ENCODE assay signal across 9 mouse cellular contexts in the genomic region with DNA sequence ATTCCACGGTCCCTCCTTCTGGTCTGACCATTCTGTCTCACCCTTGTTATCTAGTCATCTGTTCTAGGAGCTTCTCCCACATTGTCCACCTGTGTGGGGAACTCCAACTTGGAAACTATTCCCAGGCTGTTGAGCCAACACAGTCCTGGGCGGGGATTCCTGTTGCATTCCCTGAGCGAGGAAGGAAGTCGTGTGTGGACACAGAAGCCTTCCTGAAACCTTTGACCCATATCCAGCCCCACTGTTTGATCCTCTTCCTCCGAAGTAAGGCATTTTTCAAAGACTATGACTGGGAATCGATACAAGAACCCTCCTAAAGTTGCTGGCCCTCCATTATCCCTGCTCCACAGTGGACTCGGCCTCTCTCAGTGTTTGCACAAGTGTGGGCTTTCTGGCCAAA.
DNase-seq lines count a peak whose midpoint lies in the region; ATAC-seq and TF ChIP-seq lines count a peak whose summit lies in the region.
"Had no signal": no experiment of that assay in that cellular context is flagged by ENCODE, and none has a peak within 500 bp of the region (broad histone marks: within the 10 kb centered on the region; RNA-seq: fewer than 3 reads in every experiment).

No protein-coding gene starts in this region.

- ATAC-seq in neural tube, embryonic 14.5 days (ENCODE audit: low read depth) = no peak

- peak overlapping the region; percentile 38 for H3K27ac ChIP-seq in left cerebral cortex, adult 2 months
- H3K27ac ChIP-seq in limb, embryonic 10.5 days = peak overlapping the region; percentile 72
- peak overlapping the region; percentile 36; the same call in 1 of the 2 replicates for H3K27ac ChIP-seq in neural tube, embryonic 14.5 days (ENCODE audit: low read depth, low read length)

- no peak for TF ChIP-seq CTCF in left cerebral cortex, adult 2 months (IDR thresholded peaks at IDR 0.05)

- no peak overlapping the region for H3K4me3 ChIP-seq in left cerebral cortex, adult 2 months
- no peak overlapping the region for H3K4me3 ChIP-seq in limb, embryonic 10.5 days
- H3K4me3 ChIP-seq in neural tube, embryonic 14.5 days (ENCODE audit: low read depth, low read length) = no peak overlapping the region

- no peak for DNase-seq in left cerebral cortex, adult 2 months (ENCODE audit: extremely low spot score in 1 of 2, low spot score in 2 of 2)
- DNase-seq in left cerebral cortex, adult 11 months (ENCODE audit: low spot score) = no peak
- peak; percentile 42 to 43 for DNase-seq in heart, postnatal 14 days
- no peak for DNase-seq in limb, embryonic 10.5 days (ENCODE audit: low spot score)
- DNase-seq in thymus, adult 18-20 months = no peak
- no peak for DNase-seq in spleen, postnatal 36 days (ENCODE audit: low spot score in 2 of 2)
- DNase-seq in layer of hippocampus, adult 11-12 months (ENCODE audit: low spot score) = no peak

- intact Hi-C loops in left cerebral cortex, adult 2 months (cut with DNase I) = no loop called here
- intact Hi-C loops in heart, postnatal 14 days (cut with DNase I) = no loop called here

- WGBS in limb, embryonic 10.5 days = 65% methylated on average over 7 of the region's 7 CpGs
- WGBS in neural tube, embryonic 14.5 days = 58% methylated on average over 7 of the region's 7 CpGs

- no peaks in the 10 kb centered on the region for H3K36me3 ChIP-seq in limb, embryonic 10.5 days
- no peaks in the 10 kb centered on the region for H3K36me3 ChIP-seq in neural tube, embryonic 14.5 days (ENCODE audit: control insufficient read depth, insufficient read depth, low read length)
- H3K36me3 ChIP-seq: G1E had no signal

- H3K9ac ChIP-seq in neural tube, embryonic 14.5 days (replicated peaks; ENCODE audit: low read depth, low read length) = no peak overlapping the region

- H3K9me3 ChIP-seq in limb, embryonic 10.5 days (replicated peaks) = no peaks in the 10 kb centered on the region
- no peaks in the 10 kb centered on the region for H3K9me3 ChIP-seq in neural tube, embryonic 14.5 days (ENCODE audit: control insufficient read depth, low read length)

- H3K4me2 ChIP-seq in neural tube, embryonic 14.5 days (ENCODE audit: low read depth, low read length) = no peak overlapping the region

- peaks cover 26% of the 10 kb centered on the region for H3K4me1 ChIP-seq in limb, embryonic 10.5 days
- no peaks in the 10 kb centered on the region for H3K4me1 ChIP-seq in neural tube, embryonic 14.5 days (ENCODE audit: control insufficient read depth, insufficient read depth, low read length)

- no peaks in the 10 kb centered on the region for H3K27me3 ChIP-seq in limb, embryonic 10.5 days (ENCODE audit: low read depth, poor library complexity, severe bottlenecking)
- H3K27me3 ChIP-seq in neural tube, embryonic 14.5 days (ENCODE audit: control insufficient read depth, insufficient read depth, low read length) = no peaks in the 10 kb centered on the region

Comparison
In these comparisons a context has a peak if more than half of its experiments do, and no peak if none do; other contexts are left out.
1. DNase-seq: peak in heart, postnatal 14 days (2 of 2); none in left cerebral cortex, adult 2 months (0 of 2), left cerebral cortex, adult 11 months (single experiment), limb, embryonic 10.5 days (single experiment), thymus, adult 18-20 months (0 of 2), spleen, postnatal 36 days (0 of 2) and layer of hippocampus, adult 11-12 months (single experiment).
2. Peak in every context shown above with its lines, with median percentiles within 50 percentile points of each other: H3K27ac ChIP-seq.